Mouse (Mus musculus) frontal cortex, postnatal 36 days (tissue): Measurements from ENCODE around the gene Cbx6.

ENCODE experiments used
- DNase-seq, 2 experiments: peaks; one replicate each; pipeline ENCODE4 v3.0.0; 2022; ENCODE audit warnings: low spot score in 2 of 2

Cbx6 gene

GRCm38 (mm10) chr15:79834130-79834880 is at the start of gene Cbx6, which contains the start of gene Npcd:
TSS of gene Cbx6 (minus strand) at chr15:79834688.
TSS of gene Npcd (minus strand) at chr15:79834237.
- peak; percentile 97 to 98 for DNase-seq

DNA sequence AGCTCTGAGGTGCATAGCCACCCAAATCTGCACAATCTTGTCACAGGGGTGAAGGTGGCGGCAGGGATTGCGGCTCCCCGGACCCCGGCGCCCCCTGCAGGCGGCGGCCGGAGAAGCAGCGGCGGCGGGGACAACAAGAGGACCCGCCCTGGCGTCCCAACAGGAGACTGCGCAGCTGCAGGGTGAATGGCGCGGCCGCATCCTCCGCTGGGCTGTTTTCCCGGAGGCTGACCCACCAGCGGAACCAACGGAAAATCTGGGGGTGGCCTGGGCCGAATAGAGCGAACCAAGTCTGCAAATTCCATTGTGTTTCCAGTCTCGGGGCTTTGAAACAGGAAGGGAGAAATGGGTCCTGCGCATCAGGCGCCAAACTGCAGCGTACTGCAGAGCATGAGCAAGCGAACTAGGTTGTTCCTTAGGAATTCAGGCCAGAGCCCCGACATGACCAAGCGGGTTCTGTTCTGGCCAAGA is 48.9 kb upstream of the Cbx6 start:
- peak; percentile 96 for DNase-seq

DNA sequence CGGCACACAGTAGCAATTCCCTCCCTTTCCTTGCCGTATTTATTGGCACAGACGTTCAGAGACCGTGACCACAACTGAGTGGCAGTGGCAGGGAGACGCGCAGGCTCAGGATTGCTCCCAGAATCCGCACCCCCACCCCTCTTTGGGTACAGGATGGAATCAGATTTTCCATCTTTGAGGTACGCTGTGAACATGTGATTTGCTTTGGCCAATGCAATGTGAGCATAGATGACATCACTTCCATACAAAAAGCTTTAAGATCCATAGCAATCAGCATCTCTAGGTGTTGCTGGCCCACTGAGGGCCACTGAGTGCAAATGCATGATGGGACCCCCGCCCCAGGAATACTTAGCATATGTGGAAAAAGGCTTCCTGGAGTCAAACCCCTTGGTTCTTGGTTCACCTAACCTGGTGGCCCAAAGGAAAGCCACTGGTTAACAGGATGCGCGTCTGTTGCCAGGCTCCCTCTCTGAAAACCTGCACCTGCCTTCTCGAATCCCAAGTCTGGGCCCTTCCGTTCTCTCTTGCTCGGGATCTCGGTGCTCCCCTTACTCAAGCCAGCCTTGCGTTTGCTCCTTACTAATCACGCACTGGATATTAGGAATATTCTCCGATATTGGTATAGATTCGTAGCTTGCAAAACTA is 48.3 kb upstream of the Cbx6 start:
- peak; percentile 61 to 82 for DNase-seq

- DNase-seq = no peak
These were observed 46.0 kb upstream of the Cbx6 start for GRCm38 (mm10) chr15:79880477-79880876.

- peak; percentile 65 to 81 for DNase-seq
These were observed 44.8 kb upstream of the Cbx6 start for GRCm38 (mm10) chr15:79879319-79879718.

DNA sequence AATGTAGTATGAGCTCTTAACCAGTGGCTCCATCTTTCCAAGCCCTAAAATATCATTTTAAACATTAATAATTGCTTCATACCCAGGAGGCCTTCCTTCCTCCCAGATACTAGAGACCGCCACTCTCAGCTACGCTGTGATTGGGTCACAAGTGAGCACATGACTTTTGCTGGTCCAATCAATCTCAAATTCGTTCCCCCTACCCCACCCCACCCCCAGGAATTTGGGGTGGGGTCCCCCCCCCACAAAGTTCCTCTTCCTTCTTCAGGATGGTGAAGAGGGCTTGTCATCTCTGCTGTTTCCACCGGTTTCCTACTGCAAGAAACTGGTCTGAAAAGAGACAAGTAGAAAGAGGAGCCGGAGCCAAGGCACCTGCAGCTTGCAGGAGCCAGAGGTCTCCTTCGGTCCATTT is 44.2 kb upstream of the Cbx6 start:
- DNase-seq = no peak

DNA sequence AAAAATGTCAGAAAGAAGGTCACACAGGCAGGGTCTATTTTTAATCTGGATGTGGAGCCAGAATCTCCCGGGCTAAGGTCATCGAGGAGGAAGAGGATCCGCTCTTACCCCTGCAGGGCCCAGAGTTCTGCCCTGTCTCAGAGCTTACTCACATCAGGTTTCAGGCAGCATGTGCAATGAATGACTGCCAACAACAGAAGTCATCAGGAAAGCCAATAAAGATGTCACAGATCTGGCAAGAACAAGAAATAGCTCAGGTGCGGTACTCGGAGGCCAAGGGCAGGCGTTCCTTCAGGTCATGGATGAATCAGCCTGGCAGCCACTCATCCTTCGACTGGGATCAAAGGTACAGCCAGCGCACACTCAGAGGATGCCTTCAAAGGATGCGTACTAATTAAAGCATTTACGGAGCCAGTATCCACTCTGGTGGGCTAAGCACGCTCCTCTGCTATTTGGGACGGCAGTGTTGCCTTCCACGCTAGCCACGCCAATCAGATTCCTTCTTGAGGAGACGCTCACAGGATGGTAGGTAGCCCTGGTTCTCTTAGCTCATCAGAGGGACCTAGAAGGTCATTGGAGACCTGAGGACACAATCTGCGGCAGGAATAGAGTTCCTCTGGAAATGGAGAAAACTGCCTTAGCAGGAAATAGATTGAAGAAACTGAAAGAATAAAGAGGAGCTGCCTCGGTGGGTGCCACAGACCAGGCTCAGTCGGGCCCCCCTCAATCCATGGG is 40.9 kb upstream of the Cbx6 start:
- DNase-seq = no peak

DNA sequence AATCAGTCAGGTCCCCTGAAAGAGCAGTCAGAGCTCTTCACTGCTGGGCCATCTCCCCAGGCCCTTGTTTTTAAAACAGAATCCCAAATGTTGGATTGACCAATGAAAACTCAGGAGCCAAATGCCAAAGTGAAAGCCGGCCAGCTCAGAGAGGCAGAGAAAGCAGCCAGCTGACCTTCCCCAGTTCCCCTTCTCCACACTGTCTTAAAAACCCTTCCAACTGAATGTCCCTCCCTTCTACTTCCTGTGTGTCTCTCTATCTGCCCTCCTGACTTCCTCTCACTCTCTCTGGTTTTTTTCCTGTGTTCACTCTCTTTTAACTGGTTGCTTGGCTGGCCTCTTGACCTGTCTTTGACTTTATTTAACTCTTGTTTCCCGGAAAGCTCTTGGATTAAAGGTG is 39.5 kb upstream of the Cbx6 start:
- DNase-seq = no peak

DNA sequence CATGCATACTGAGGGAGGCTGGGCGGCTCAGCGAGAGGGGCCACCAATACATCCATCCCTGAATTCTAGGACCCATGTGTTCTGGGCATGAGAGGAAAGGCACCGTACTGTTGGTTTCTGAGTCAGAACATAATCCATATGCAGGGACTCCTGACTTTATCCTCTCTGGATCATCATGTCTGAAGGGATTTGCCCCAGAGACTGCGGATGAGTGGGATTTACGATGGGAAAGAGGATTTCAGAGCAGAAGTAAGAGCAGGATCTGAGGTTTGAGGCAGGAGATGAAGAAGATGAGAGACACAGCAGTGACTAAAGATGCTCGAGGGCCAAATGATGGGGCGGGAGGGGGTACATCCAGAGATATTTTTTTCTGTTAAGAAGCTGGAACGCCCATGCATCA is 39.1 kb upstream of the Cbx6 start:
- DNase-seq = no peak

- no peak for DNase-seq
These were observed 32.9 kb upstream of the Cbx6 start for GRCm38 (mm10) chr15:79867260-79868002.

GRCm38 (mm10) chr15:79859821-79860220 is 25.3 kb upstream of the Cbx6 start:
- no peak for DNase-seq

GRCm38 (mm10) chr15:79858979-79859378 is 24.5 kb upstream of the Cbx6 start:
- DNase-seq = no peak

- no peak for DNase-seq
These were observed 15.7 kb upstream of the Cbx6 start for GRCm38 (mm10) chr15:79850143-79850542.

- peak; percentile 27 to 33 for DNase-seq
These were observed 12.6 kb upstream of the Cbx6 start for GRCm38 (mm10) chr15:79847100-79847499.

GRCm38 (mm10) chr15:79845986-79846385 is 11.5 kb upstream of the Cbx6 start:
- no peak for DNase-seq

GRCm38 (mm10) chr15:79842985-79843384 is 8.5 kb upstream of the Cbx6 start:
- DNase-seq = no peak

- DNase-seq = no peak
These were observed 5.8 kb upstream of the Cbx6 start for GRCm38 (mm10) chr15:79840281-79840680.

GRCm38 (mm10) chr15:79834881-79835260 is 383 bp upstream of the Cbx6 start:
- DNase-seq = peak in 1 of 2 experiments; percentile 6

- DNase-seq = peak in 1 of 2 experiments; percentile 39
These were observed 1.0 kb downstream of the Cbx6 start for GRCm38 (mm10) chr15:79833251-79834050.

DNA sequence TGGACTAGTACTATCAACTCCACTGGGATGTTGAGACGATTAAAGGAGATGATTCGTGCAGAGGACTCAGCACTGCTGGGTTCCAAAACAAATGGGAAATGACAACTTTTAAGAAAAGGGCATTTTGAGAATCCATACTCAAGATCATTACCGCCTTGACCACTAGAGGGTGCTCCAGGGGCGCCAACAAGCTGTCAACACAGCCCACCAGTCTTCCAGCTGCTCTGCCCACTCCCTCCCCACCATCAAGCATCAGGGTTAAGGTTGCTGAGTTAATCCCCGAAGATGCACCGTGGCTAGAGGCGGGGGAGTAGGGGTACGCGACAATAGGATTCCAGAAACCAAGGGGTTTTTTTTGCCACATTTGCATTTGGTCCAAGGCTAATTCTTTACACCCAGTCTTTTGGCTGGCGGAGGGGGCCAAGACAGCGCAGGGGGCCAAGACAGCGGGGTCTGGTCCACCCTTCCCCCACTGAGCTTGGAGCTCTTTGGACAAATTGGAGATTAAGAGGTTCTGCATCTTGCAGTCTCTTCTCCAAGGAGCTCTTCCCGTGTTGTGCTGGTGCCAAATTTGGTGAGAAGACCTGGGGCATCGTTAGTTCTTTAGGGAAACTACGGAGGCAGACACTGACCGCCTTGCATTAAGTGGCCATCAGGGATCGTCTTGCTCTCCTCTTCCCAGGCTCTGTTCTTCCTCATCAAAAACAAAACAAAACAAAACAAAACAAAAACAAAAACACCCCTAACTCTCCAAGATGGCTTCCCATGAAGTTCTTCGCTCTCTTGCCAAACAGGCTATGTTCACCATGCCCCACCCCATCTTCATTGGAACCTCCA is 2.2 kb downstream of the Cbx6 start:
- peak; percentile 80 to 87 for DNase-seq
